Mouse (Mus musculus): ENCODE results near the gene Cyp2c23. TPM values are rescaled to one million over a fixed set of nuclear protein-coding genes. Genes with fewer than 3 reads are reported as not detected.
A peak's percentile ranks its signal among the peaks of the same experiment; 100 is the strongest.

The Cyp2c23 gene
- polyA plus RNA-seq, 1 experiment from 2014 or later = not detected

- no peak overlapping the region for H3K27ac ChIP-seq (ENCODE audit: low read depth, low read length)
- H3K9ac ChIP-seq (ENCODE audit: low read length) = no peak overlapping the region
- DNase-seq (ENCODE audit: low spot score, missing footprints) = peak; percentile 44
- no peak for ATAC-seq (ENCODE audit: low FRiP score)
- H3K4me3 ChIP-seq (ENCODE audit: low read depth, low read length) = no peak overlapping the region
- no peaks in the 10 kb centered on the region for H3K4me1 ChIP-seq (ENCODE audit: control insufficient read depth, insufficient read depth, low read length)
- H3K4me2 ChIP-seq = no peak overlapping the region
- 86% methylated on average over 5 of the region's 5 CpGs for WGBS
- H3K27me3 ChIP-seq (ENCODE audit: control insufficient read depth, insufficient read depth, low read length) = no peaks in the 10 kb centered on the region
- H3K36me3 ChIP-seq (ENCODE audit: control insufficient read depth, insufficient read depth, low read length) = no peaks in the 10 kb centered on the region
- H3K9me3 ChIP-seq (ENCODE audit: control insufficient read depth, low read length) = no peaks in the 10 kb centered on the region
Measured at GRCm38 (mm10) chr19:43955266-43955665, 73.7 kb downstream of the Cyp2c23 start.

Other genes with a start within 250 kb of the Cyp2c23 start
- not detected in 2 replicates for gene Abcc2, start 247.0 kb downstream of the Cyp2c23 start, polyA plus RNA-seq (2014; fragmentation: Nextera tagmentation; extraction: Ambion mirVana)
- gene Dnmbp, start 89.0 kb downstream of the Cyp2c23 start, polyA plus RNA-seq (2014; fragmentation: Nextera tagmentation; extraction: Ambion mirVana) = 13.5 and 14.5 TPM in 2 replicates
- gene Cpn1, start 42.7 kb downstream of the Cyp2c23 start, polyA plus RNA-seq (2014; fragmentation: Nextera tagmentation; extraction: Ambion mirVana) = 0.14 and 0.28 TPM in 2 replicates
- 20.0 and 20.5 TPM in 2 replicates for gene Erlin1, start 40.6 kb upstream of the Cyp2c23 start, polyA plus RNA-seq (2014; fragmentation: Nextera tagmentation; extraction: Ambion mirVana)
- gene Chuk, start 78.3 kb upstream of the Cyp2c23 start, polyA plus RNA-seq (2014; fragmentation: Nextera tagmentation; extraction: Ambion mirVana) = 53.9 and 58.7 TPM in 2 replicates
- 42.2 and 53.3 TPM in 2 replicates for gene Cwf19l1, start 106.7 kb upstream of the Cyp2c23 start, polyA plus RNA-seq (2014; fragmentation: Nextera tagmentation; extraction: Ambion mirVana)
- gene Bloc1s2, start 117.2 kb upstream of the Cyp2c23 start, polyA plus RNA-seq (2014; fragmentation: Nextera tagmentation; extraction: Ambion mirVana) = 113 and 128 TPM in 2 replicates
- gene Pkd2l1, start 163.2 kb upstream of the Cyp2c23 start, polyA plus RNA-seq (2014; fragmentation: Nextera tagmentation; extraction: Ambion mirVana) = 0.08 and 0.14 TPM in 2 replicates
- gene Scd3, start 174.1 kb upstream of the Cyp2c23 start, polyA plus RNA-seq (2014; fragmentation: Nextera tagmentation; extraction: Ambion mirVana) = 0.22 TPM in 1 of 2 replicates, not detected in the other